Mouse (Mus musculus) small intestine, adult 2 months (tissue): ENCODE measurements around the gene Sema3e. TPM values are rescaled to one million over a fixed set of nuclear protein-coding genes. Genes with fewer than 3 reads are reported as not detected.

Source experiments
- H3K27ac ChIP-seq: fragments of 200-500 bp; 2 replicates; pipeline ENCODE4 v1.5.1; 2012; ENCODE audit warnings: low read depth, low read length, control low read depth, inconsistent platforms; ENCODE audit not compliant: insufficient read depth
- H3K27me3 ChIP-seq: fragments of 200-500 bp; 2 replicates; pipeline ENCODE4 v1.6.1; 2012; ENCODE audit warnings: mild to moderate bottlenecking, moderate library complexity, low read length, inconsistent platforms; ENCODE audit not compliant: control insufficient read depth, insufficient read depth
- H3K36me3 ChIP-seq: fragments of 200-500 bp; 2 replicates; pipeline ENCODE4 v1.6.1; 2012; ENCODE audit warnings: mild to moderate bottlenecking, low read length, control low read depth, inconsistent platforms; ENCODE audit not compliant: control insufficient read depth, insufficient read depth
- H3K4me1 ChIP-seq: fragments of 200-500 bp; 2 replicates; pipeline ENCODE4 v1.6.1; 2012; ENCODE audit warnings: low read length, inconsistent platforms, mixed read lengths; ENCODE audit not compliant: control insufficient read depth, insufficient read depth, insufficient read length
- H3K4me3 ChIP-seq: fragments of 200-500 bp; 2 replicates; pipeline ENCODE4 v1.5.1; 2012; ENCODE audit warnings: low read depth, mild to moderate bottlenecking, control low read depth, inconsistent platforms, low read length, moderate library complexity
- CTCF ChIP-seq: fragments of 200-500 bp; IDR thresholded peaks from 2 replicates; pipeline ENCODE4 v1.5.1; 2012; ENCODE audit warnings: low read depth, mild to moderate bottlenecking, control low read depth, inconsistent platforms, low read length, moderate library complexity, mixed read lengths; ENCODE audit not compliant: insufficient replicate concordance, insufficient read length; ENCODE audit errors: extremely low read depth
- POLR2A ChIP-seq: fragments of 200-500 bp; IDR thresholded peaks from 2 replicates; pipeline ENCODE4 v1.6.1; 2012; ENCODE audit warnings: low read depth, mild to moderate bottlenecking, control low read depth, inconsistent platforms, low read length, moderate library complexity
- WGBS: fragments of 180-500 bp; shearing (Covaris S2); methylation state at CpG from one replicate; pipeline ENCODE4 v1.1.7; 2018; 5-methylcytosine and 5-hydroxymethylcytosine counted together
- polyA plus RNA-seq: library from polyadenylated mRNA; depleted of rRNA; stranded (reverse); fragments of >200 nt; gene quantifications from 2 replicates; pipeline ENCODE4 v1.2.3, GENCODE M21; 2012

The Sema3e gene
- polyA plus RNA-seq, 1 experiment, result 0.06 TPM

DNA sequence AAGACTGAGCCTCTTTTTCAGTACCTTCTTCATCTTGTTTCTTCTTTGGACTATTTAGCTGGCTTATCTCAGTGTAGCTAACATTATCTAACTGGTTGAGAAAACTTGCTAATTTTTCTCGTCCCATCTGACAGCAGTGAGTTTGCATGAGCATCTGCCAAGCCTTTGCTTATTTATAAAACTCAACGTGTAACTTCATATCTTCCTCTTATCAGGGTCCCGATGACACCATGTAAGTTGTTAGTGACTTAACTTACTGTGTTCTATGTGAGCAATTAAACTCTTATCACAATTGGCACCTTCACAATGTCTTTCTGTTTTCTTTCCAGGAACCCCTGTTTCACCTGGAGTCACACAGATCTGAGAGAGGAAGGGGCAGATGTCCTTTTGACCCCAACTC lies 184.9 kb downstream of the Sema3e start:
- H3K4me3 ChIP-seq, result no peak overlapping the region
- no peaks in the 10 kb centered on the region for H3K27me3 ChIP-seq
- no peak overlapping the region for H3K27ac ChIP-seq

DNA sequence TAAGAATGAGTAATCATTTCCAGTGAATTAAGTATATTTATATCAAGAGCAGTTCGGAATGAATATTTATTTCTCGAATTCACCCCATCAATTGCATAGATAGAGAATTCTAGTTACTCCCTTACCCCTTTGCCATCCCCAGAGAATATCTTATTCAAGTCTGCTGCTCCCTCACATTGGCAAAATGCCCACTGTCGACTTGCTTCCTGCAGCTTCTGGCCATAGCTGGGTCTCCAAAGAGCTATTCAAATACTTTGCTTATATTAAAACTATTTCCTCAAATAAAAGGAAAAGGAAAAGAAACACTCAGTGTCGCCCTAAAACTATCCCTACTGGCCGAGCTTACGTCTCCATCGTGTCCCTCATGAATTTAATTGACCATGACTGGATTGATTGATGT lies 191.1 kb downstream of the Sema3e start:
- Histone ChIP-seq H3K27me3 (no peaks in the 10 kb centered on the region), H3K4me3 (no peak overlapping the region), H3K36me3 (no peaks in the 10 kb centered on the region), H3K27ac (no peak overlapping the region), H3K4me1 (no peaks in the 10 kb centered on the region)
- WGBS, result 71% methylated on average over 7 of the region's 7 CpGs
- TF ChIP-seq CTCF (no peak), POLR2A (no peak)

More for the DNA sequence above, 184.9 kb downstream of the Sema3e start:
- TF ChIP-seq CTCF (no peak), POLR2A (no peak)
- Histone ChIP-seq H3K4me1 (no peaks in the 10 kb centered on the region), H3K36me3 (no peaks in the 10 kb centered on the region)
- 27% methylated on average over 3 of the region's 3 CpGs for WGBS

- H3K4me1 ChIP-seq, result no peaks in the 10 kb centered on the region
- H3K27ac ChIP-seq, result no peak overlapping the region
- no peak overlapping the region for H3K4me3 ChIP-seq
- H3K27me3 ChIP-seq, result no peaks in the 10 kb centered on the region
- H3K36me3 ChIP-seq, result no peaks in the 10 kb centered on the region
- 74% methylated on average over 4 of the region's 4 CpGs for WGBS
- no peak for TF ChIP-seq CTCF
- no peak for TF ChIP-seq POLR2A
Measured at GRCm38 (mm10) chr5:14218677-14219076, 193.6 kb downstream of the Sema3e start.

DNA sequence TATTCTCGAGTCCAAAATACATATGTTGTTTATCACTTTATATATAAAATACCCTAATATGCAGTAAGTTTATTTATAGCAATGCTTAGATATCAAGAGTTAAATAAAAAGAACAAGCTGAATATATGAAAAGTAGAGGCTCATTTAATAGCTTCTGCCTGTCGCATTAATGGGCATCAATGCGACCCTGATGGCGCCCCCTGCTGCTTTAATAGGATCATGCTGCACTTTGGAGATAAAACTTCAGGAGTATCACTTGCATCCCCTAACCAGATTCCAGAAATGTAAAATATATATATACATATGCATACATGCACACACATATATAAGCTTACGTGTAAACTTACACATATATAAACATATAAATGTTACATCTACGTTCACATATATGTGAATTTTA lies 199.4 kb downstream of the Sema3e start:
- Histone ChIP-seq H3K27ac (no peak overlapping the region), H3K27me3 (no peaks in the 10 kb centered on the region), H3K36me3 (no peaks in the 10 kb centered on the region), H3K4me3 (no peak overlapping the region), H3K4me1 (no peaks in the 10 kb centered on the region)
- TF ChIP-seq CTCF (no peak), POLR2A (no peak)
- 83% methylated on average over 6 of the region's 6 CpGs for WGBS

DNA sequence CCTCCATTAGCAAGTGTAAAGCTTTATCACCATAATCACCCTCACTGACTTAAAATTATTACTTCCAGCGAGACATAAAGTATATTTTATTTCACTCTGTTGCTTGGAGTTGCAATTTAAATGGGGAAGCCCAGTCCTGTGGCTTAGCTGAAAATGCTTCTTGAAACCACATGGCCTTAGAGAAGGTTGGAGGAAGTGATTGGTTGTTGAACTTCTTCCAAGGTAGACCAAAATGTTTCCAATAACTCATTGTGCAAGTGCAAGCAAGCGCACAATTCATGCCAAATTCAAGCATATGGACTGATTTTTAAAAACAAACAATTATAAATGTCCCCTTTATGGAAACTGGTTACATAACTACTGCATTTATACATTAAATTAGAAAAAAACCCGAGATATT lies 206.0 kb downstream of the Sema3e start:
- no peaks in the 10 kb centered on the region for H3K4me1 ChIP-seq
- no peaks in the 10 kb centered on the region for H3K36me3 ChIP-seq
- TF ChIP-seq CTCF (no peak), POLR2A (no peak)
- WGBS, result 60% methylated on average over 3 of the region's 3 CpGs
- H3K4me3 ChIP-seq, result no peak overlapping the region
- H3K27ac ChIP-seq, result no peak overlapping the region
- H3K27me3 ChIP-seq, result no peaks in the 10 kb centered on the region

- 42% methylated on average over 8 of the region's 8 CpGs for WGBS
- TF ChIP-seq POLR2A (no peak), CTCF (peak; percentile 20; the same call in 1 of the 2 replicates)
- H3K36me3 ChIP-seq, result no peaks in the 10 kb centered on the region
- H3K4me3 ChIP-seq, result no peak overlapping the region
- no peaks in the 10 kb centered on the region for H3K4me1 ChIP-seq
- H3K27ac ChIP-seq, result no peak overlapping the region
- H3K27me3 ChIP-seq, result no peaks in the 10 kb centered on the region
Measured at GRCm38 (mm10) chr5:14252583-14252982, 227.5 kb downstream of the Sema3e start.

GRCm38 (mm10) chr5:14253328-14253727 lies 228.3 kb downstream of the Sema3e start:
- no peak overlapping the region for H3K27ac ChIP-seq
- 71% methylated on average over 1 of the region's 1 CpGs for WGBS
- H3K36me3 ChIP-seq, result no peaks in the 10 kb centered on the region
- TF ChIP-seq CTCF (no peak), POLR2A (no peak)
- H3K27me3 ChIP-seq, result no peaks in the 10 kb centered on the region
- H3K4me1 ChIP-seq, result no peaks in the 10 kb centered on the region
- H3K4me3 ChIP-seq, result no peak overlapping the region

GRCm38 (mm10) chr5:14260156-14260555 lies 235.1 kb downstream of the Sema3e start:
- Histone ChIP-seq H3K27ac (no peak overlapping the region), H3K27me3 (no peaks in the 10 kb centered on the region), H3K4me3 (no peak overlapping the region), H3K36me3 (no peaks in the 10 kb centered on the region), H3K4me1 (no peaks in the 10 kb centered on the region)
- TF ChIP-seq POLR2A (no peak), CTCF (no peak)
- 90% methylated on average over 4 of the region's 4 CpGs for WGBS
